Mouse (Mus musculus): Measurements from ENCODE around the gene Olfr141. TPM values are rescaled to one million over a fixed set of nuclear protein-coding genes. Genes with fewer than 3 reads are reported as not detected.

Olfr141 gene
- not detected for polyA plus RNA-seq (2017; shearing (Covaris generic))

DNA sequence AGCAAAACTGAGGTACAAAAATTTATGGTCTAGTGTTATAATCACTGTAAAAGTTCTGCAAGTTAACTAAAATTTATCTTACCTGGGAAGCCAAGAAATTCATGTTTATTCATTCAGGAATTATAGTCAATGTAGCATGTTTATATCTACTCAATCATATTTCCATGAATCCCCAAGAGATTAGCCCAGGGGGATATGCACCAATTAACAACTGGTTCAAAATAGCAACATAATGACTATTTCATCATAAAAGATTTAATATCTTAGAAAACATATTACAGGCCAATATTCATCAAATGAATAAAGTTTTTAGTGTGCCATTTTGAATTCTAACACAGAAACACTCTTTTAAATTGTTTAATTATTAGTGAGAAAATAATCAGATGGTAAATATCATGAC is at the start of gene Olfr141:
Olfr141 (minus strand) TSS at position 101 of the 400 bp plus-strand sequence.

DNA sequence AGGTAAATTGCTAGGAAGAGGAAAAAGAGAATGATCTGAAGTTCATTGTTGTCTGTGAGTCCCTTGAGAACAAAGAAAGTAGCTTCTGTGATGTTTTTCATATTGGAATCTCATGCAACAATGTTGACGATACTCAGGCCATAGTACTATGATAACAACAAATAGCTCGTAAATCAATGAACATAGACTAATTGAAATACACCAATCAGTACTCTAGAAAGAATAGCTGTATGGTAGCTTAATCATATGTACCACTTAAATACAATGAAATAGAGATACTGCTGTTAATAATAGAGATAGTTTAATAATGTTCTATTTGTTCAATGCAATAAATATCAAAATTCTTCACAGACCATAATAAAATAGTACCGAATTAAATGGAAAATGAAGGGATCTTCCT is 41.8 kb upstream of the Olfr141 start, which contains the start of gene Olfr1095:
Olfr1095 (minus strand) TSS at position 101 of the 400 bp plus-strand sequence.

DNA sequence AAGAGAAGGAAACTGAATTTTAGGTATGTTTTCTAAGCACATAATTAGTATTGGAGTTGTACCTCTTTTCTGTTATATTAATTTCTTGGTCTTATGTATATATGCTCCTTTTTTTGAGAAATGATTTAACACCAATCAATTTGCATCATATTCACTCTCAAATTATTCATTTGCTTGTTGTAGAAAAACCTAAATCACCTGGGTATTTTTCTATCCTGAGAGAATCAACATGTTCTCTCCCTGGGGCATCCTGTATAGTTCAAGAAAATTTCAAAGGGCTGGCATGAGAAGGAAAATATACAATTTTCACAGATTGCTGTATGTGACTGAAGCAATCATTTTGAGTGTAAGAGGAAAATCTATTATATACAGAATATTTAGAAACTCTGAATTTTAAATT is 14.5 kb upstream of the Olfr141 start, which contains the start of gene Olfr1094:
Olfr1094 (plus strand) TSS at position 301 of the 400 bp plus-strand sequence.

DNA sequence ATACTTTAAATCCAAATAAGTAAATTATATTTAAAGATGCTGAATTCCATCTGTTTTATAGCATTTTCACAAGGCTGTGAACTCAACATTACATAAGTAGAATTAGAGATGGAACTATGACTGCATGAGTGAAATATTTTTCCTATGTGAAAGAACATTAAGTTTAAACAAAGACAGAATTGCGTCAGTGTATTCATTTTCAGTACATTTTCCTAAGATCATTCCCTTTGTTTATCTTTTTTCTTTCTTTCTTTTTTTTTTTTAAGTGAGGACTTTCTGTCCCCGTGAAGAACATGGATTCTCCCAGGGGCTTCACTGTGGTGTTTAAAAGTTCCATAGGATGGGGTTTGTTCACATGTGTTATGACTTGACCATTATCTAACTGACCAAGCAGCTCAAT is 27.6 kb downstream of the Olfr141 start, which contains the start of gene Olfr1093:
Olfr1093 (plus strand) TSS at position 301 of the 400 bp plus-strand sequence.

DNA sequence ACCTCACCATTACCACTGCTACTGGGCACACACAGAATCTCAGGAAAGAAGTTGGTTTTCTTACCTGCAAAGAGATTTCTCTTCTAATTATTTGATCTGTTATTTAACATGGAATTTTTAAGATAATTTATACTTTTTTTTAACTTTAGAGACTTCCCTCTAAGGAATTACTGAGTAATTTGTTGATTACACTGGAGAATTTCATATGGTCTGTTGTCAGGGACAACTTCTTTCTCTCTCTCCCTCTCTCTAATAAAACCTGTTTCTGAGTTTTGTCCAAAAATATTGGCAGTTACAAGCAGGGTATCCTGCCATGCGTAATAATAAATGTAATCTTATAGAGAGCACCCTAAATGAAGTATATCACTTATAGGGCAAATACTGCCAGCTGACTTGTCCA is 50.9 kb downstream of the Olfr141 start, which contains the start of gene Olfr1090:
Olfr1090 (minus strand) TSS at position 101 of the 400 bp plus-strand sequence.

Other genes with a start within 250 kb of the Olfr141 start
- gene Olfr1082, start 211.1 kb downstream of the Olfr141 start, polyA plus RNA-seq (2017; shearing (Covaris generic)): not detected
- gene Olfr1084, start 170.3 kb downstream of the Olfr141 start, polyA plus RNA-seq (2017; shearing (Covaris generic)): not detected
- not detected for gene Olfr1085, start 148.0 kb downstream of the Olfr141 start, polyA plus RNA-seq (2017; shearing (Covaris generic))
- not detected for gene Olfr1086, start 129.9 kb downstream of the Olfr141 start, polyA plus RNA-seq (2017; shearing (Covaris generic))
- not detected for gene Olfr1087, start 111.6 kb downstream of the Olfr141 start, polyA plus RNA-seq (2017; shearing (Covaris generic))
- not detected for gene Olfr1089, start 76.3 kb downstream of the Olfr141 start, polyA plus RNA-seq (2017; shearing (Covaris generic))
- gene Olfr1090, start 51.0 kb downstream of the Olfr141 start, polyA plus RNA-seq (2017; shearing (Covaris generic)): not detected
- not detected for gene Olfr1093, start 27.5 kb downstream of the Olfr141 start, polyA plus RNA-seq (2017; shearing (Covaris generic))
- not detected for gene Olfr1094, start 14.6 kb upstream of the Olfr141 start, polyA plus RNA-seq (2017; shearing (Covaris generic))
- not detected for gene Olfr1095, start 41.7 kb upstream of the Olfr141 start, polyA plus RNA-seq (2017; shearing (Covaris generic))
- gene Gm13723, start 64.8 kb upstream of the Olfr141 start, polyA plus RNA-seq (2017; shearing (Covaris generic)): not detected
- gene Olfr1097, start 82.2 kb upstream of the Olfr141 start, polyA plus RNA-seq (2017; shearing (Covaris generic)): 0.11 TPM
- not detected for gene Olfr1098, start 114.5 kb upstream of the Olfr141 start, polyA plus RNA-seq (2017; shearing (Covaris generic))
- gene Olfr1099, start 150.7 kb upstream of the Olfr141 start, polyA plus RNA-seq (2017; shearing (Covaris generic)): not detected
- gene Olfr1100, start 169.9 kb upstream of the Olfr141 start, polyA plus RNA-seq (2017; shearing (Covaris generic)): not detected
- not detected for gene Olfr1101, start 181.2 kb upstream of the Olfr141 start, polyA plus RNA-seq (2017; shearing (Covaris generic))
- not detected for gene Olfr1102, start 188.4 kb upstream of the Olfr141 start, polyA plus RNA-seq (2017; shearing (Covaris generic))
- gene Olfr1104, start 217.1 kb upstream of the Olfr141 start, polyA plus RNA-seq (2017; shearing (Covaris generic)): not detected
- gene Olfr1105, start 226.5 kb upstream of the Olfr141 start, polyA plus RNA-seq (2017; shearing (Covaris generic)): 0.16 TPM
- gene Olfr1106, start 242.3 kb upstream of the Olfr141 start, polyA plus RNA-seq (2017; shearing (Covaris generic)): not detected